23 mouse cellular contexts compared by ENCODE assay signal in genomic region chr11:12435905-12436304, GRCm38 (mm10).
"Had no signal": no experiment of that assay in that cellular context is flagged by ENCODE, and none has a peak within 500 bp of the region (broad histone marks: within the 10 kb centered on the region; RNA-seq: fewer than 3 reads in every experiment).

No protein-coding gene starts in this region.

- DNase-seq: kidney, adult 8-10 months; kidney, postnatal 10 days; kidney, postnatal 4 days; liver; lung, adult 18-20 months; lung, postnatal 10 days; lung, postnatal 36 days; midbrain, embryonic 14.5 days; right cerebral cortex, adult 18-20 months; right cerebral cortex, postnatal 14 days; right cerebral cortex, postnatal 4 days; thymus, adult 2 months; thymus, postnatal 14 days; thymus, postnatal 4 days had no signal

- H3K9ac ChIP-seq: kidney, embryonic 15.5 days; limb, embryonic 13.5 days; liver, embryonic 12.5 days; liver, embryonic 15.5 days; lung, embryonic 15.5 days had no signal

- H3K4me3 ChIP-seq: kidney, embryonic 15.5 days; limb, embryonic 10.5 days; limb, embryonic 13.5 days; liver, embryonic 12.5 days; liver, embryonic 15.5 days; lung, embryonic 15.5 days; megakaryocyte, embryonic 14.5 days; midbrain, embryonic 10.5 days had no signal

- H3K27me3 ChIP-seq: kidney, embryonic 15.5 days; limb, embryonic 13.5 days; liver, embryonic 12.5 days; liver, embryonic 15.5 days; lung, embryonic 15.5 days; megakaryocyte, embryonic 14.5 days had no signal

- H3K27ac ChIP-seq: kidney, embryonic 15.5 days; limb, embryonic 10.5 days; limb, embryonic 13.5 days; liver, embryonic 12.5 days; liver, embryonic 15.5 days; lung, embryonic 15.5 days; midbrain, embryonic 10.5 days; stomach, postnatal 0 days had no signal

- H3K4me1 ChIP-seq: limb, embryonic 10.5 days; limb, embryonic 13.5 days; liver, embryonic 12.5 days; liver, embryonic 15.5 days; megakaryocyte, embryonic 14.5 days had no signal

- H3K4me2 ChIP-seq: kidney, embryonic 15.5 days; limb, embryonic 13.5 days; liver, embryonic 12.5 days; liver, embryonic 15.5 days; lung, embryonic 15.5 days had no signal

- H3K36me3 ChIP-seq: kidney, embryonic 15.5 days; limb, embryonic 10.5 days; limb, embryonic 13.5 days; liver, embryonic 12.5 days; liver, embryonic 15.5 days; lung, embryonic 15.5 days; midbrain, embryonic 10.5 days had no signal

- ATAC-seq: liver, embryonic 12.5 days had no signal

- H3K9me3 ChIP-seq: kidney, embryonic 15.5 days; limb, embryonic 10.5 days; limb, embryonic 13.5 days; liver, embryonic 12.5 days; liver, embryonic 15.5 days; lung, embryonic 15.5 days; megakaryocyte, embryonic 14.5 days; midbrain, embryonic 10.5 days had no signal
